Mouse (Mus musculus) ES-Bruce4 (cell line): ENCODE measurements around the gene Slc5a2. TPM values are rescaled to one million over a fixed set of nuclear protein-coding genes. Genes with fewer than 3 reads are reported as not detected.

Experiments used
- H3K27ac ChIP-seq: 2 replicates; pipeline ENCODE4 v1.5.1; 2012; ENCODE audit warnings: low read length, inconsistent platforms; ENCODE audit not compliant: insufficient read depth
- H3K27me3 ChIP-seq: 2 replicates; pipeline ENCODE4 v1.6.1; 2012; ENCODE audit warnings: mild to moderate bottlenecking, low read length, inconsistent platforms; ENCODE audit not compliant: control insufficient read depth, poor library complexity, insufficient read depth, severe bottlenecking
- H3K36me3 ChIP-seq: 2 replicates; pipeline ENCODE4 v1.6.1; 2012; ENCODE audit warnings: inconsistent platforms, mild to moderate bottlenecking, low read length, moderate library complexity; ENCODE audit not compliant: control insufficient read depth, poor library complexity, insufficient read depth, severe bottlenecking
- H3K4me1 ChIP-seq: one replicate; pipeline ENCODE4 v1.8.1; 2011; ENCODE audit warnings: low read length; ENCODE audit not compliant: control insufficient read depth, insufficient read depth
- H3K4me3 ChIP-seq: 2 replicates; pipeline ENCODE4 v1.5.1; 2011; ENCODE audit warnings: low read depth, mild to moderate bottlenecking, low read length
- H3K9ac ChIP-seq: 2 replicates; pipeline ENCODE4 v1.6.1; 2012; ENCODE audit warnings: low read depth, mild to moderate bottlenecking, inconsistent platforms; ENCODE audit not compliant: poor library complexity, severe bottlenecking
- H3K9me3 ChIP-seq: replicated peaks from 2 replicates; pipeline ENCODE4 v1.6.1; 2012; ENCODE audit warnings: mild to moderate bottlenecking, low read length, inconsistent platforms; ENCODE audit not compliant: control insufficient read depth, poor library complexity, insufficient read depth, severe bottlenecking
- CTCF ChIP-seq: IDR thresholded peaks from one replicate; pipeline ENCODE4 v1.8.1; 2011; ENCODE audit warnings: low read depth, low read length
- EP300 ChIP-seq: IDR thresholded peaks from 2 replicates; pipeline ENCODE4 v1.6.1; 2011; ENCODE audit warnings: low read depth, low read length; ENCODE audit not compliant: insufficient read depth
- POLR2A ChIP-seq: IDR thresholded peaks from one replicate; pipeline ENCODE4 v1.8.1; 2011; ENCODE audit warnings: low read length; ENCODE audit not compliant: insufficient read depth
- polyA plus RNA-seq: library from polyadenylated mRNA; stranded (reverse); fragments of >200 nt; gene quantifications from 2 replicates; pipeline ENCODE4 v1.2.4, GENCODE M21; 2011; ENCODE audit warnings: low read depth; ENCODE audit not compliant: missing spikeins, insufficient read depth, insufficient read length

Slc5a2 gene
- polyA plus RNA-seq, result not detected in 2 replicates

GRCm38 (mm10) chr7:128265411-128265810 is at the start of gene Slc5a2:
TSS of gene Slc5a2 (plus strand) at chr7:128265657.
- no peaks in the 10 kb centered on the region for H3K27me3 ChIP-seq
- no peak within 1 kb of the TSS for H3K9ac ChIP-seq
- TF ChIP-seq POLR2A (no peak), EP300 (no peak), CTCF (no peak)
- no peak within 1 kb of the TSS for H3K4me3 ChIP-seq
- H3K9me3 ChIP-seq, result no peaks in the 10 kb centered on the region
- no peaks in the 10 kb centered on the region for H3K4me1 ChIP-seq
- H3K36me3 ChIP-seq, result no peaks in the 10 kb centered on the region
- no peak within 1 kb of the TSS for H3K27ac ChIP-seq

- Histone ChIP-seq H3K9ac (no peak overlapping the region), H3K9me3 (no peaks in the 10 kb centered on the region), H3K4me3 (no peak overlapping the region), H3K36me3 (no peaks in the 10 kb centered on the region), H3K27ac (no peak overlapping the region), H3K27me3 (no peaks in the 10 kb centered on the region), H3K4me1 (no peaks in the 10 kb centered on the region)
- TF ChIP-seq EP300 (no peak), POLR2A (no peak), CTCF (no peak)
These were observed 45.5 kb upstream of the Slc5a2 start for GRCm38 (mm10) chr7:128219952-128220351.

GRCm38 (mm10) chr7:128220936-128221335 is 44.5 kb upstream of the Slc5a2 start:
- H3K9ac ChIP-seq, result no peak overlapping the region
- no peak overlapping the region for H3K27ac ChIP-seq
- TF ChIP-seq CTCF, result no peak
- TF ChIP-seq EP300, result no peak
- TF ChIP-seq POLR2A, result no peak

GRCm38 (mm10) chr7:128231741-128232140 is 33.7 kb upstream of the Slc5a2 start:
- no peaks in the 10 kb centered on the region for H3K9me3 ChIP-seq
- H3K4me1 ChIP-seq, result peaks cover 4% of the 10 kb centered on the region
- H3K36me3 ChIP-seq, result no peaks in the 10 kb centered on the region
- 0 out of 2 replicates have a peak, but pooled peaks have one; percentile 43 for TF ChIP-seq EP300
- no peak for TF ChIP-seq POLR2A
- H3K4me3 ChIP-seq, result no peak overlapping the region
- no peak overlapping the region for H3K9ac ChIP-seq
- no peaks in the 10 kb centered on the region for H3K27me3 ChIP-seq
- H3K27ac ChIP-seq, result no peak overlapping the region

More at GRCm38 (mm10) chr7:128220936-128221335, 44.5 kb upstream of the Slc5a2 start:
- H3K9me3 ChIP-seq, result no peaks in the 10 kb centered on the region
- no peaks in the 10 kb centered on the region for H3K4me1 ChIP-seq
- no peaks in the 10 kb centered on the region for H3K27me3 ChIP-seq
- H3K36me3 ChIP-seq, result no peaks in the 10 kb centered on the region
- H3K4me3 ChIP-seq, result no peak overlapping the region

GRCm38 (mm10) chr7:128234796-128235195 is 30.7 kb upstream of the Slc5a2 start:
- Histone ChIP-seq H3K27me3 (no peaks in the 10 kb centered on the region), H3K4me3 (no peak overlapping the region), H3K9me3 (no peaks in the 10 kb centered on the region), H3K9ac (no peak overlapping the region), H3K27ac (no peak overlapping the region), H3K36me3 (no peaks in the 10 kb centered on the region), H3K4me1 (peaks cover 5% of the 10 kb centered on the region)
- TF ChIP-seq CTCF (no peak), POLR2A (no peak), EP300 (no peak)

GRCm38 (mm10) chr7:128235481-128235880 is 30.0 kb upstream of the Slc5a2 start:
- peaks cover 5% of the 10 kb centered on the region for H3K4me1 ChIP-seq
- no peaks in the 10 kb centered on the region for H3K9me3 ChIP-seq
- no peak overlapping the region for H3K9ac ChIP-seq
- no peak for TF ChIP-seq POLR2A
- no peak overlapping the region for H3K27ac ChIP-seq
- no peaks in the 10 kb centered on the region for H3K36me3 ChIP-seq
- H3K27me3 ChIP-seq, result no peaks in the 10 kb centered on the region
- H3K4me3 ChIP-seq, result no peak overlapping the region
